Mouse (Mus musculus): ENCODE data around the gene Gm20388. TPM values are rescaled to one million over a fixed set of nuclear protein-coding genes. Genes with fewer than 3 reads are reported as not detected.

The Gm20388 gene
- total and polyA plus RNA-seq, 3 experiments = 0.02 to 0.05 TPM; not detected in 1

- Histone ChIP-seq H3K36me3 (replicated peaks) (peaks cover 100% of the 10 kb centered on the region), H3K9me3 (replicated peaks) (peaks cover 11% of the 10 kb centered on the region), H3K4me3 (ENCODE audit: low read depth, low read length) (no peak overlapping the region), H3K4me1 (ENCODE audit: insufficient read depth, low read depth, low read length) (peaks cover 10% of the 10 kb centered on the region; the same call in 1 of the 2 replicates), H3K27me3 (ENCODE audit: insufficient read depth, low read length) (no peaks in the 10 kb centered on the region)
- peak; percentile 60 for DNase-seq (ENCODE audit: low spot score)
- TF ChIP-seq CTCF (IDR thresholded peaks at IDR 0.05; ENCODE audit: low read depth, low read length) = peak; percentile 98
- TF ChIP-seq GATA1 (IDR thresholded peaks at IDR 0.05; ENCODE audit: borderline replicate concordance, low read length) = no peak
- no peak; the same call in 1 of the 2 replicates for ATAC-seq (ENCODE audit: extremely low read depth, insufficient number of reproducible peaks, low FRiP score, poor library complexity, severe bottlenecking)
Measured at GRCm38 (mm10) chr8:120569939-120570715, 659.5 kb downstream of the Gm20388 start.

GRCm38 (mm10) chr8:120571561-120571960, 660.9 kb downstream of the Gm20388 start:
- Histone ChIP-seq H3K27me3 (ENCODE audit: insufficient read depth, low read length) (no peaks in the 10 kb centered on the region), H3K4me3 (ENCODE audit: low read depth, low read length) (no peak overlapping the region), H3K4me1 (ENCODE audit: insufficient read depth, low read depth, low read length) (peaks cover 7% of the 10 kb centered on the region; the same call in 1 of the 2 replicates), H3K9me3 (replicated peaks) (peaks cover 11% of the 10 kb centered on the region), H3K36me3 (replicated peaks) (peaks cover 100% of the 10 kb centered on the region)
- DNase-seq (ENCODE audit: low spot score) = no peak
- TF ChIP-seq GATA2 (IDR thresholded peaks at IDR 0.05; ENCODE audit: borderline replicate concordance, low read depth, low read length) (no peak), TAL1 (conservative IDR thresholded peaks at IDR 0.05; ENCODE audit: low read depth, low read length) (no peak), CTCF (IDR thresholded peaks at IDR 0.05; ENCODE audit: low read depth, low read length) (no peak), POLR2AphosphoS5 (IDR thresholded peaks at IDR 0.05; ENCODE audit: insufficient replicate concordance, low read depth, low read length) (no peak), GATA1 (IDR thresholded peaks at IDR 0.05; ENCODE audit: borderline replicate concordance, low read length) (no peak)
- ATAC-seq (ENCODE audit: extremely low read depth, insufficient number of reproducible peaks, low FRiP score, poor library complexity, severe bottlenecking) = no peak

GRCm38 (mm10) chr8:120572534-120572933, 661.9 kb downstream of the Gm20388 start:
- peaks cover 100% of the 10 kb centered on the region for H3K36me3 ChIP-seq (replicated peaks)

GRCm38 (mm10) chr8:120573866-120574265, 663.2 kb downstream of the Gm20388 start:
- Histone ChIP-seq H3K4me1 (ENCODE audit: insufficient read depth, low read depth, low read length) (peaks cover 7% of the 10 kb centered on the region; the same call in 1 of the 2 replicates), H3K9me3 (replicated peaks) (peaks cover 3% of the 10 kb centered on the region), H3K27me3 (ENCODE audit: insufficient read depth, low read length) (no peaks in the 10 kb centered on the region), H3K4me3 (ENCODE audit: low read depth, low read length) (no peak overlapping the region), H3K36me3 (replicated peaks) (peaks cover 100% of the 10 kb centered on the region)
- ATAC-seq (ENCODE audit: extremely low read depth, insufficient number of reproducible peaks, low FRiP score, poor library complexity, severe bottlenecking) (no peak), DNase-seq (ENCODE audit: low spot score) (no peak)
- TF ChIP-seq GATA2 (IDR thresholded peaks at IDR 0.05; ENCODE audit: borderline replicate concordance, low read depth, low read length) = no peak
- no peak for TF ChIP-seq GATA1 (IDR thresholded peaks at IDR 0.05; ENCODE audit: borderline replicate concordance, low read length)
- TF ChIP-seq CTCF (IDR thresholded peaks at IDR 0.05; ENCODE audit: low read depth, low read length) = no peak
- no peak for TF ChIP-seq TAL1 (conservative IDR thresholded peaks at IDR 0.05; ENCODE audit: low read depth, low read length)
- TF ChIP-seq POLR2AphosphoS5 (IDR thresholded peaks at IDR 0.05; ENCODE audit: insufficient replicate concordance, low read depth, low read length) = no peak

More at GRCm38 (mm10) chr8:120572534-120572933, 661.9 kb downstream of the Gm20388 start:
- H3K9me3 ChIP-seq (replicated peaks) = peaks cover 11% of the 10 kb centered on the region
- TF ChIP-seq CTCF (IDR thresholded peaks at IDR 0.05; ENCODE audit: low read depth, low read length) (no peak), TAL1 (conservative IDR thresholded peaks at IDR 0.05; ENCODE audit: low read depth, low read length) (no peak), POLR2AphosphoS5 (IDR thresholded peaks at IDR 0.05; ENCODE audit: insufficient replicate concordance, low read depth, low read length) (no peak), GATA2 (IDR thresholded peaks at IDR 0.05; ENCODE audit: borderline replicate concordance, low read depth, low read length) (no peak), GATA1 (IDR thresholded peaks at IDR 0.05; ENCODE audit: borderline replicate concordance, low read length) (no peak)
- H3K4me1 ChIP-seq (ENCODE audit: insufficient read depth, low read depth, low read length) = peaks cover 7% of the 10 kb centered on the region; the same call in 1 of the 2 replicates
- no peaks in the 10 kb centered on the region for H3K27me3 ChIP-seq (ENCODE audit: insufficient read depth, low read length)
- no peak for DNase-seq (ENCODE audit: low spot score)
- no peak for ATAC-seq (ENCODE audit: extremely low read depth, insufficient number of reproducible peaks, low FRiP score, poor library complexity, severe bottlenecking)
- H3K4me3 ChIP-seq (ENCODE audit: low read depth, low read length) = no peak overlapping the region

- H3K4me1 ChIP-seq (ENCODE audit: insufficient read depth, low read depth, low read length) = peaks cover 5% of the 10 kb centered on the region; the same call in 1 of the 2 replicates
- no peaks in the 10 kb centered on the region for H3K9me3 ChIP-seq (replicated peaks)
- no peaks in the 10 kb centered on the region for H3K27me3 ChIP-seq (ENCODE audit: insufficient read depth, low read length)
- H3K36me3 ChIP-seq (replicated peaks) = peaks cover 99% of the 10 kb centered on the region
- no peak for DNase-seq (ENCODE audit: low spot score)
- no peak for TF ChIP-seq TAL1 (conservative IDR thresholded peaks at IDR 0.05; ENCODE audit: low read depth, low read length)
- ATAC-seq (ENCODE audit: extremely low read depth, insufficient number of reproducible peaks, low FRiP score, poor library complexity, severe bottlenecking) = no peak
- H3K4me3 ChIP-seq (ENCODE audit: low read depth, low read length) = no peak overlapping the region
Measured at GRCm38 (mm10) chr8:120574941-120575340, 664.3 kb downstream of the Gm20388 start.

GRCm38 (mm10) chr8:120575801-120576200, 665.2 kb downstream of the Gm20388 start:
- DNase-seq (ENCODE audit: low spot score) (no peak), ATAC-seq (ENCODE audit: extremely low read depth, insufficient number of reproducible peaks, low FRiP score, poor library complexity, severe bottlenecking) (no peak)
- H3K4me1 ChIP-seq (ENCODE audit: insufficient read depth, low read depth, low read length) = peaks cover 9% of the 10 kb centered on the region; the same call in 1 of the 2 replicates
- H3K27me3 ChIP-seq (ENCODE audit: insufficient read depth, low read length) = no peaks in the 10 kb centered on the region
- H3K4me3 ChIP-seq (ENCODE audit: low read depth, low read length) = no peak overlapping the region
- H3K36me3 ChIP-seq (replicated peaks) = peaks cover 99% of the 10 kb centered on the region
- no peak for TF ChIP-seq GATA2 (IDR thresholded peaks at IDR 0.05; ENCODE audit: borderline replicate concordance, low read depth, low read length)
- TF ChIP-seq TAL1 (conservative IDR thresholded peaks at IDR 0.05; ENCODE audit: low read depth, low read length) = no peak
- no peak for TF ChIP-seq CTCF (IDR thresholded peaks at IDR 0.05; ENCODE audit: low read depth, low read length)
- no peak for TF ChIP-seq GATA1 (IDR thresholded peaks at IDR 0.05; ENCODE audit: borderline replicate concordance, low read length)
- no peak for TF ChIP-seq POLR2AphosphoS5 (IDR thresholded peaks at IDR 0.05; ENCODE audit: insufficient replicate concordance, low read depth, low read length)
- no peaks in the 10 kb centered on the region for H3K9me3 ChIP-seq (replicated peaks)

Measured in G1E (cell line).